Mouse (Mus musculus): ENCODE results near the gene Mybpc3. TPM values are rescaled to one million over a fixed set of nuclear protein-coding genes. Genes with fewer than 3 reads are reported as not detected.

The Mybpc3 gene
- polyA plus RNA-seq, 2 experiments from 2014 or later, result not detected

- no peak for ATAC-seq
Observed at GRCm38 (mm10) chr2:91176234-91176633, 58.3 kb downstream of the Mybpc3 start.

- no peak for ATAC-seq
Observed at GRCm38 (mm10) chr2:91179825-91180224, 61.9 kb downstream of the Mybpc3 start.

- ATAC-seq, result no peak
Observed at GRCm38 (mm10) chr2:91180706-91181105, 62.8 kb downstream of the Mybpc3 start.

- peak; percentile 10 for ATAC-seq
Observed at GRCm38 (mm10) chr2:91182016-91182404, 64.1 kb downstream of the Mybpc3 start.

GRCm38 (mm10) chr2:91182405-91183147, 64.6 kb downstream of the Mybpc3 start:
- ATAC-seq, result peak; percentile 70

- ATAC-seq, result peak; percentile 84
Observed at GRCm38 (mm10) chr2:91183148-91183513, 65.2 kb downstream of the Mybpc3 start.

- ATAC-seq, result peak; percentile 60
Observed at GRCm38 (mm10) chr2:91183711-91184405, 65.9 kb downstream of the Mybpc3 start, which contains the start of gene Madd. TSS of gene Madd (minus strand) at chr2:91183837.

Other genes with a start within 250 kb of the Mybpc3 start
- gene C1qtnf4, start 232.3 kb upstream of the Mybpc3 start, polyA plus RNA-seq (2017; shearing (Covaris generic)), result under 1 TPM; 0.82 to 0.83 TPM
- 10 to 100 TPM; 40.3 to 50.4 TPM for gene Kbtbd4, start 213.4 kb upstream of the Mybpc3 start, polyA plus RNA-seq (2017; shearing (Covaris generic))
- gene Ndufs3, start 213.3 kb upstream of the Mybpc3 start, polyA plus RNA-seq (2017; shearing (Covaris generic)), result 100 to 1,000 TPM; 103 to 127 TPM
- 10 to 100 TPM; 52.7 to 54.9 TPM for gene Celf1, start 177.8 kb upstream of the Mybpc3 start, polyA plus RNA-seq (2017; shearing (Covaris generic))
- gene Rapsn, start 82.5 kb upstream of the Mybpc3 start, polyA plus RNA-seq (2017; shearing (Covaris generic)), result 1 to 10 TPM; 5.4 to 7.7 TPM
- gene Psmc3, start 64.1 kb upstream of the Mybpc3 start, polyA plus RNA-seq (2017; shearing (Covaris generic)), result 100 to 1,000 TPM; 198 to 201 TPM
- 10 to 100 TPM; 33.1 to 55.2 TPM for gene Slc39a13, start 47.7 kb upstream of the Mybpc3 start, polyA plus RNA-seq (2017; shearing (Covaris generic))
- gene Spi1, start 35.8 kb upstream of the Mybpc3 start, polyA plus RNA-seq (2017; shearing (Covaris generic)), result under 1 TPM in 1 of 2 experiments, not detected in 1; 0.49 TPM
- gene Madd, start 65.7 kb downstream of the Mybpc3 start, polyA plus RNA-seq (2017; shearing (Covaris generic)), result 10 to 100 TPM; 58.7 to 84.7 TPM
- gene Nr1h3, start 84.7 kb downstream of the Mybpc3 start, polyA plus RNA-seq (2017; shearing (Covaris generic)), result 1 to 10 TPM; 1.4 to 1.8 TPM
- 10 to 100 TPM; 17.9 to 25.7 TPM for gene Acp2, start 84.7 kb downstream of the Mybpc3 start, polyA plus RNA-seq (2017; shearing (Covaris generic))
- 10 to 100 TPM; 79.4 to 79.5 TPM for gene Ddb2, start 118.8 kb downstream of the Mybpc3 start, polyA plus RNA-seq (2017; shearing (Covaris generic))
- 1 to 10 TPM in 1 of 2 experiments, under 1 TPM in 1; 0.69 to 1.4 TPM for gene Pacsin3, start 137.8 kb downstream of the Mybpc3 start, polyA plus RNA-seq (2017; shearing (Covaris generic))
- gene Arfgap2, start 146.8 kb downstream of the Mybpc3 start, polyA plus RNA-seq (2017; shearing (Covaris generic)), result 100 to 1,000 TPM in 1 of 2 experiments, 10 to 100 TPM in 1; 87.2 to 143 TPM